Mouse (Mus musculus): ENCODE data around the gene Grik1. TPM values are rescaled to one million over a fixed set of nuclear protein-coding genes. Genes with fewer than 3 reads are reported as not detected.

Grik1 gene
- polyA plus RNA-seq, 1 experiment, result 0.02 TPM

GRCm38 (mm10) chr16:87930519-87930918 is 359.5 kb downstream of the Grik1 start:
- no peaks in the 10 kb centered on the region for H3K36me3 ChIP-seq (ENCODE audit: control insufficient read depth, insufficient read depth, low read length)
- no peak for TF ChIP-seq POLR2A (IDR thresholded peaks at IDR 0.05; ENCODE audit: low read depth, low read length)
- no peak for TF ChIP-seq CTCF (IDR thresholded peaks at IDR 0.05; ENCODE audit: extremely low read depth, insufficient read depth, insufficient read length, insufficient replicate concordance)
- H3K27me3 ChIP-seq (ENCODE audit: control insufficient read depth, insufficient read depth, low read length), result no peaks in the 10 kb centered on the region
- 77% methylated on average over 3 of the region's 3 CpGs for WGBS
- H3K27ac ChIP-seq (ENCODE audit: insufficient read depth, low read length), result no peak overlapping the region
- no peaks in the 10 kb centered on the region for H3K4me1 ChIP-seq (ENCODE audit: control insufficient read depth, insufficient read depth, insufficient read length)
- DNase-seq (ENCODE audit: low read depth in 1 of 2, low spot score in 2 of 2), result no peak
- no peak overlapping the region for H3K4me3 ChIP-seq (ENCODE audit: extremely low read depth, insufficient read depth, insufficient read length)

- no peaks in the 10 kb centered on the region for H3K27me3 ChIP-seq (ENCODE audit: control insufficient read depth, insufficient read depth, low read length)
- no peaks in the 10 kb centered on the region for H3K36me3 ChIP-seq (ENCODE audit: control insufficient read depth, insufficient read depth, low read length)
- H3K4me1 ChIP-seq (ENCODE audit: control insufficient read depth, insufficient read depth, insufficient read length), result no peaks in the 10 kb centered on the region
- no peak overlapping the region for H3K27ac ChIP-seq (ENCODE audit: insufficient read depth, low read length)
- 58% methylated on average over 1 of the region's 1 CpGs for WGBS
- TF ChIP-seq CTCF (IDR thresholded peaks at IDR 0.05; ENCODE audit: extremely low read depth, insufficient read depth, insufficient read length, insufficient replicate concordance), result no peak
- no peak for TF ChIP-seq POLR2A (IDR thresholded peaks at IDR 0.05; ENCODE audit: low read depth, low read length)
- no peak for DNase-seq (ENCODE audit: low read depth in 1 of 2, low spot score in 2 of 2)
- no peak overlapping the region for H3K4me3 ChIP-seq (ENCODE audit: extremely low read depth, insufficient read depth, insufficient read length)
These were observed 361.4 kb downstream of the Grik1 start for GRCm38 (mm10) chr16:87928671-87929070.

- no peaks in the 10 kb centered on the region for H3K27me3 ChIP-seq (ENCODE audit: control insufficient read depth, insufficient read depth, low read length)
- TF ChIP-seq CTCF (IDR thresholded peaks at IDR 0.05; ENCODE audit: extremely low read depth, insufficient read depth, insufficient read length, insufficient replicate concordance), result no peak
- TF ChIP-seq POLR2A (IDR thresholded peaks at IDR 0.05; ENCODE audit: low read depth, low read length), result no peak
- no peak for DNase-seq (ENCODE audit: low read depth in 1 of 2, low spot score in 2 of 2)
- 80% methylated on average over 4 of the region's 4 CpGs for WGBS
- no peaks in the 10 kb centered on the region for H3K4me1 ChIP-seq (ENCODE audit: control insufficient read depth, insufficient read depth, insufficient read length)
- H3K36me3 ChIP-seq (ENCODE audit: control insufficient read depth, insufficient read depth, low read length), result no peaks in the 10 kb centered on the region
- H3K4me3 ChIP-seq (ENCODE audit: extremely low read depth, insufficient read depth, insufficient read length), result no peak overlapping the region
- no peak overlapping the region for H3K27ac ChIP-seq (ENCODE audit: insufficient read depth, low read length)
These were observed 372.2 kb downstream of the Grik1 start for GRCm38 (mm10) chr16:87917897-87918296.

- 63% methylated on average over 1 of the region's 1 CpGs for WGBS
- TF ChIP-seq POLR2A (IDR thresholded peaks at IDR 0.05; ENCODE audit: low read depth, low read length), result no peak
- TF ChIP-seq CTCF (IDR thresholded peaks at IDR 0.05; ENCODE audit: extremely low read depth, insufficient read depth, insufficient read length, insufficient replicate concordance), result no peak
These were observed 372.9 kb downstream of the Grik1 start for GRCm38 (mm10) chr16:87917157-87917546.

GRCm38 (mm10) chr16:87916209-87917156 is 373.6 kb downstream of the Grik1 start:
- H3K4me1 ChIP-seq (ENCODE audit: control insufficient read depth, insufficient read depth, insufficient read length), result no peaks in the 10 kb centered on the region
- no peaks in the 10 kb centered on the region for H3K27me3 ChIP-seq (ENCODE audit: control insufficient read depth, insufficient read depth, low read length)
- 71% methylated on average over 6 of the region's 6 CpGs for WGBS
- H3K27ac ChIP-seq (ENCODE audit: insufficient read depth, low read length), result no peak overlapping the region
- TF ChIP-seq CTCF (IDR thresholded peaks at IDR 0.05; ENCODE audit: extremely low read depth, insufficient read depth, insufficient read length, insufficient replicate concordance), result no peak
- H3K4me3 ChIP-seq (ENCODE audit: extremely low read depth, insufficient read depth, insufficient read length), result no peak overlapping the region
- H3K36me3 ChIP-seq (ENCODE audit: control insufficient read depth, insufficient read depth, low read length), result no peaks in the 10 kb centered on the region
- DNase-seq (ENCODE audit: low read depth in 1 of 2, low spot score in 2 of 2), result no peak

More at GRCm38 (mm10) chr16:87917157-87917546, 372.9 kb downstream of the Grik1 start:
- Histone ChIP-seq H3K4me3 (ENCODE audit: extremely low read depth, insufficient read depth, insufficient read length) (no peak overlapping the region), H3K27ac (ENCODE audit: insufficient read depth, low read length) (no peak overlapping the region), H3K36me3 (ENCODE audit: control insufficient read depth, insufficient read depth, low read length) (no peaks in the 10 kb centered on the region), H3K4me1 (ENCODE audit: control insufficient read depth, insufficient read depth, insufficient read length) (no peaks in the 10 kb centered on the region), H3K27me3 (ENCODE audit: control insufficient read depth, insufficient read depth, low read length) (no peaks in the 10 kb centered on the region)
- no peak for DNase-seq (ENCODE audit: low read depth in 1 of 2, low spot score in 2 of 2)

- no peak for DNase-seq (ENCODE audit: low read depth in 1 of 2, low spot score in 2 of 2)
- Histone ChIP-seq H3K4me3 (ENCODE audit: extremely low read depth, insufficient read depth, insufficient read length) (no peak overlapping the region), H3K4me1 (ENCODE audit: control insufficient read depth, insufficient read depth, insufficient read length) (no peaks in the 10 kb centered on the region), H3K27ac (ENCODE audit: insufficient read depth, low read length) (no peak overlapping the region), H3K27me3 (ENCODE audit: control insufficient read depth, insufficient read depth, low read length) (no peaks in the 10 kb centered on the region), H3K36me3 (ENCODE audit: control insufficient read depth, insufficient read depth, low read length) (no peaks in the 10 kb centered on the region)
- 68% methylated on average over 4 of the region's 4 CpGs for WGBS
- TF ChIP-seq POLR2A (IDR thresholded peaks at IDR 0.05; ENCODE audit: low read depth, low read length) (no peak), CTCF (IDR thresholded peaks at IDR 0.05; ENCODE audit: extremely low read depth, insufficient read depth, insufficient read length, insufficient replicate concordance) (no peak)
These were observed 374.9 kb downstream of the Grik1 start for GRCm38 (mm10) chr16:87915156-87915555.

- no peak for DNase-seq (ENCODE audit: low read depth in 1 of 2, low spot score in 2 of 2)
- TF ChIP-seq POLR2A (IDR thresholded peaks at IDR 0.05; ENCODE audit: low read depth, low read length) (no peak), CTCF (IDR thresholded peaks at IDR 0.05; ENCODE audit: extremely low read depth, insufficient read depth, insufficient read length, insufficient replicate concordance) (no peak)
- Histone ChIP-seq H3K27me3 (ENCODE audit: control insufficient read depth, insufficient read depth, low read length) (no peaks in the 10 kb centered on the region), H3K36me3 (ENCODE audit: control insufficient read depth, insufficient read depth, low read length) (no peaks in the 10 kb centered on the region), H3K4me3 (ENCODE audit: extremely low read depth, insufficient read depth, insufficient read length) (no peak overlapping the region), H3K4me1 (ENCODE audit: control insufficient read depth, insufficient read depth, insufficient read length) (no peaks in the 10 kb centered on the region), H3K27ac (ENCODE audit: insufficient read depth, low read length) (no peak overlapping the region)
- WGBS, result 92% methylated on average over 5 of the region's 5 CpGs
These were observed 376.3 kb downstream of the Grik1 start for GRCm38 (mm10) chr16:87913781-87914180.
